Mouse (Mus musculus) kidney, embryonic 16.5 days (tissue): Measurements from ENCODE around the gene Tmem150b. TPM values are rescaled to one million over a fixed set of nuclear protein-coding genes. Genes with fewer than 3 reads are reported as not detected.

Source experiments
- ATAC-seq: fragments of 200-750 bp; cut with Nextera tagmentation; 2 replicates; pipeline ENCODE4 v1.8.0; 2017; ENCODE audit warnings: moderate TSS enrichment; ENCODE audit not compliant: low FRiP score, low TSS enrichment
- H3K27ac ChIP-seq: fragments of 300-500 bp; sonication (generic); 2 replicates; pipeline ENCODE4 v1.5.1; 2014; ENCODE audit warnings: low read length
- H3K27me3 ChIP-seq: fragments of 300-500 bp; sonication (generic); 2 replicates; pipeline ENCODE4 v1.6.1; 2014; ENCODE audit warnings: low read length, control low read depth, mixed read lengths; ENCODE audit not compliant: insufficient read depth
- H3K36me3 ChIP-seq: fragments of 300-500 bp; sonication (generic); 2 replicates; pipeline ENCODE4 v1.6.1; 2014; ENCODE audit warnings: low read length, control low read depth, mixed read lengths; ENCODE audit not compliant: insufficient read depth
- H3K4me1 ChIP-seq: fragments of 300-500 bp; sonication (generic); 2 replicates; pipeline ENCODE4 v1.6.1; 2014; ENCODE audit warnings: low read length, control low read depth, mixed read lengths; ENCODE audit not compliant: insufficient read depth
- H3K4me2 ChIP-seq: fragments of 300-500 bp; sonication (generic); replicated peaks from 2 replicates; pipeline ENCODE4 v1.6.1; 2014; ENCODE audit warnings: low read depth, low read length
- H3K4me3 ChIP-seq: fragments of 300-500 bp; sonication (generic); 2 replicates; pipeline ENCODE4 v1.5.1; 2014; ENCODE audit warnings: mild to moderate bottlenecking, low read length
- H3K9ac ChIP-seq: fragments of 300-500 bp; sonication (generic); replicated peaks from 2 replicates; pipeline ENCODE4 v1.6.1; 2014; ENCODE audit warnings: low read length
- H3K9me3 ChIP-seq: fragments of 300-500 bp; sonication (generic); 2 replicates; pipeline ENCODE4 v1.6.1; 2016; ENCODE audit warnings: low read length, control low read depth
- WGBS: fragments of 180-500 bp; shearing (Covaris S2); extraction: QIAGEN DNeasy Blood & Tissue Kit; methylation state at CpG from one replicate; pipeline ENCODE4 v1.1.7; 2014; 5-methylcytosine and 5-hydroxymethylcytosine counted together
- polyA plus RNA-seq: library from polyadenylated mRNA; unstranded; fragments of >200 nt; fragmentation: Nextera tagmentation; extraction: Ambion mirVana; gene quantifications from 2 replicates; pipeline ENCODE4 v1.2.1, GENCODE M21; 2015

The Tmem150b gene
- polyA plus RNA-seq, 1 experiment from 2014 or later, result 0.07 TPM

DNA sequence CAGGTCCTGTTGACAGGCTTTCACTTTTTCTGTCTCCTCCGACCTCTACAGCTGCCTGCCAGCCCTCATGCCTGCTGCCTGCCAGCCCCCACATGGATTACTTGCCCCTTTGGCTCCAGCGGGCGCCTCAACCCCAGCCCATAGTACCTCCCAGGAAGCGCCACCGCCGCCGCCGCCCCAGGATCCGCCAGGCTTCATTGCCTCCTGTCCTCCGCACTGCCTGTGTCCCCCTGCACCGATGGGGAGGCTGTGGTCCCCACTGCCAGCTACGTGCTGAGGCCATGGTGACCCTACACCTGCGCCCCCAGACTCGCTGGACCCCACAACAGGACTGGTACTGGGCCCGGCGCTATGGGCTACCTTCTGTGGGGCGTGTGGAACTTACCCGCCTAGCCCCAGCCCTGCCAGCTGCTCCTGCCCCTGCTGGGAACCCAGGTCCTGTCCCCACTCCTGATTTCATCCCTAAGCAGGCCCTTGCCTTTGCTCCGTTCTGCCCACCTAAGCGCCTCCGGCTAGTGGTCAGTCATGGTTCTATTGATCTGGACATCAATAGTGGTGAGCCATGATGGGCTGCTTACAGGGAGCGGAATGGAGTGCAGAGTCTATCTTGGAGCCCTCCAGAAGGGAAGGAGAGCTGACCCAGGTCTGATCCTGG, 21.4 kb upstream of the Tmem150b start:
- no peak overlapping the region for H3K27ac ChIP-seq
- ATAC-seq, result no peak
- H3K4me2 ChIP-seq, result no peak overlapping the region
- no peak overlapping the region for H3K9ac ChIP-seq
- WGBS, result 87% methylated on average over 22 of the region's 22 CpGs
- peaks cover 23% of the 10 kb centered on the region for H3K36me3 ChIP-seq
- H3K4me1 ChIP-seq, result peaks cover 16% of the 10 kb centered on the region
- no peak overlapping the region for H3K4me3 ChIP-seq
- no peaks in the 10 kb centered on the region for H3K9me3 ChIP-seq
- no peaks in the 10 kb centered on the region for H3K27me3 ChIP-seq

DNA sequence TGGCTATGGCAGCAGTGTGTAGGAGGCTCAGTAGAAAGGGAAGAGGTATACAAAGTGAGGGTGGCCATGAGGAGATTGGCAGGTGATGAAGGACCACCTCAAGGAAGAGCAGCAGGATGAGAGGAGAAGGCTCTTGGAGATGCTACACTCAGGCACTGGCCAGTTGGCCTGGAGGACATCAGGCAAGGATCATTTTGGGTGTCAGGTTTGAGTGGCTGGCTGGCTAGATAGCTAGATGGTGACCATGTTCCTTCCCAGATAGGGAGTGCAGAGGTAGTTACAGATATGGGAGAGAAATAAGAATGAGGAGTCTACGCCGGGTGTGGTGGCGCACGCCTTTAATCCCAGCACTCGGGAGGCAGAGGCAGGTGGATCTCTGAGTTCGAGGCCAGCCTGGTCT, 19.8 kb upstream of the Tmem150b start:
- Histone ChIP-seq H3K9ac (no peak overlapping the region), H3K4me3 (no peak overlapping the region), H3K27me3 (no peaks in the 10 kb centered on the region), H3K4me1 (peaks cover 22% of the 10 kb centered on the region), H3K27ac (no peak overlapping the region), H3K36me3 (peaks cover 23% of the 10 kb centered on the region), H3K9me3 (no peaks in the 10 kb centered on the region), H3K4me2 (no peak overlapping the region)
- WGBS, result 96% methylated on average over 5 of the region's 6 CpGs
- no peak for ATAC-seq

DNA sequence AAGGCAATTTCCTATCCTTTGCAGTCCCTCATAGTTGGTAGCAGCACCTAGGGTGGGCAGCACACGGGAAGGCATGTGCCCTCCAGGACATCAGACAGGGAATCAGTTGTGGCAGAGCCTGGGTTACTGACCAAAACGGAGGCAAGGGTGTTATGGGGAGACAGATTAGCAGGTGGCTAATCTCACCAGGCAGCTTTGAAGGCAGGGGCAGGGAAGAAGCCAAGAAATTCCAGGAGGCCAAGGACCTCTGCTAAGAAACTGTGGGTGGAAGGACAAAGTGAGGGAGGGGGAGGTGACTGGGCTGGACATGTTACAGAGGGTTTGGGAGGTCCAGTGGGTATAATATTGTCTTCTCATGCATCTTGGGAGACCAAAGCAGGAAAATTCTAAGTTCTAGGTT, 18.3 kb upstream of the Tmem150b start:
- Histone ChIP-seq H3K9ac (no peak overlapping the region), H3K4me2 (no peak overlapping the region), H3K9me3 (no peaks in the 10 kb centered on the region), H3K4me1 (peaks cover 28% of the 10 kb centered on the region), H3K27me3 (no peaks in the 10 kb centered on the region), H3K27ac (no peak overlapping the region), H3K36me3 (peaks cover 18% of the 10 kb centered on the region), H3K4me3 (no peak overlapping the region)
- 52% methylated on average over 2 of the region's 2 CpGs for WGBS
- no peak for ATAC-seq

DNA sequence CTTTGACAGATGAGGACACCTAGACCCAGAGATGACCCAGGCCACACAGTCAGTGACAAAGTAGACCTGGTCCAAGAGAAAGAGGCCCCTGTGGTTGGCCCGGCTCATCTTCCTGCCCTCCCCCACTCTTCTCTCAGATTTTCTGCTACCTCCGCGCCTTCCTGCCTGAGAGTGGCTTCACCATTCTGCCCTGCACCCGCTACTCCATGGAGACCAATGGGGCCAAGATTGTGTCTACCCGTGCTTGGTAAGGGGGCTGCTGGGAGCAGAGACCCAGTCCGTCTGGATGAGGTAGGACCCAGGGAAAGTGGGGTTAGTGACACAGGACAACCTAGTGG, 17.4 kb upstream of the Tmem150b start:
- Histone ChIP-seq H3K36me3 (peaks cover 18% of the 10 kb centered on the region), H3K9me3 (no peaks in the 10 kb centered on the region), H3K9ac (no peak overlapping the region), H3K27me3 (no peaks in the 10 kb centered on the region), H3K4me2 (no peak overlapping the region), H3K27ac (no peak overlapping the region), H3K4me3 (no peak overlapping the region), H3K4me1 (peaks cover 28% of the 10 kb centered on the region)
- 86% methylated on average over 6 of the region's 6 CpGs for WGBS
- no peak for ATAC-seq

DNA sequence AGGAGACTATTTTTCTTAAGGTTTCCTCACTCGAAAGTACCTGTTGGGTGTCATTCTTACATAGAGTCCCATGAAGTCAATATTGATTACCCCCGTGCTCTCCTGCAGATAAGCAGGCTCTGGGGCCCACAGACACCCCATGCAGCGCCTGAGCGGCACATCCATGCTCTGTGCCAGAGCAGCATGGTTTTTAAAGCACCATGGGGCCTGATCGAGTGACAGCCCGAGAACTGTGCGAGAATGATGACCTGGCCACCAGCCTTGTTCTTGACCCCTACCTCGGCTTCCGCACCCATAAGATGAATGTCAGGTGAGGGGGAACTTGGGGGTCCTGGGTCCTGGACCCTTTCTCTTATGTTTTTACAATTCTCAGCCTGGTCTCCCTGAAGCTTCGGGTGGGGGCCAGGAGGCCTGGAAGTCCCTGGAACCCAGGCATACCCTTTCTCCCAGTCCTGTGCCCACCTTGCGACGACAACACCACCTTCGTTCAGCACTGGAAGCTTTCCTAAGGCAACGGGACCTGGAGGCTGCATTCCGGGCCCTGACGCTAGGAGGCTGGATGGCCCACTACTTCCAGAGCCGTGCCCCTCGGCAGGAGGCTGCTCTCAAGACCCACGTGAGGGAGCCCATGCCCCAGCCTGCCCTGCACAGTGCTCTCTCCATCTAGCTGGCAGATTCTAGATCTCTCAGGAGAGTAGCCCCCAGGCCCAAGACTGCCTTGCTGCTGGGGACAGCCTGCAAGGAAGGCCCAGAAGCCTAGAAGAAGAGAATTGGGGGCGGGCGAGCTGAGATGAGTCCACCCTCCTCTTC, 16.8 kb upstream of the Tmem150b start:
- Histone ChIP-seq H3K36me3 (peaks cover 17% of the 10 kb centered on the region), H3K9ac (peak overlapping the region; percentile 93), H3K27me3 (no peaks in the 10 kb centered on the region), H3K27ac (peak overlapping the region; percentile 95), H3K4me1 (peaks cover 28% of the 10 kb centered on the region), H3K9me3 (no peaks in the 10 kb centered on the region), H3K4me3 (peak overlapping the region; percentile 87), H3K4me2 (peak overlapping the region; percentile 89)
- WGBS, result 82% methylated on average over 21 of the region's 21 CpGs
- ATAC-seq, result no peak

DNA sequence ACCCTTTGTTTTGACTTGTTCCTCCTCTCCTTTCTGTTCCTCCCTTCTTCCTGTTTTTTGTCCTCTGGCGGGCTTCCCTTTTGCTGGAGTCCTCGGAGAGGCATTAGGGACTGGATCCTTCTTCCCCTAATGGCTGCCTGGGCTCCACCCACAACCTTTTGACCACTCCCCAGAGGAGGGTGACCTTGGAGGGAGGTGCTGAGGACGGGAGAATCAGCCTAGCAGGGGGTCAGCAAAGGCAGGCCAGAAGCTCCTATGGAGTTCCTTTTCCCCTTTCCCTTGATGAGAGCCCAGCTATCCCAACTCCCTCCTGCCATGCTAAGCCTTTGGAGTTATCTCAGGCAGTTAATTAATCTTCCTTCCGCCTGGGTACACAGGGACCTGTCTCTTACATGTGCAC, 16.1 kb upstream of the Tmem150b start:
- Histone ChIP-seq H3K4me3 (peak overlapping the region; percentile 87), H3K27me3 (no peaks in the 10 kb centered on the region), H3K36me3 (peaks cover 9% of the 10 kb centered on the region), H3K9ac (peak overlapping the region; percentile 93), H3K4me1 (peaks cover 28% of the 10 kb centered on the region), H3K27ac (peak overlapping the region; percentile 95), H3K4me2 (peak overlapping the region; percentile 89), H3K9me3 (no peaks in the 10 kb centered on the region)
- ATAC-seq, result no peak
- 6% methylated on average over 4 of the region's 4 CpGs for WGBS

DNA sequence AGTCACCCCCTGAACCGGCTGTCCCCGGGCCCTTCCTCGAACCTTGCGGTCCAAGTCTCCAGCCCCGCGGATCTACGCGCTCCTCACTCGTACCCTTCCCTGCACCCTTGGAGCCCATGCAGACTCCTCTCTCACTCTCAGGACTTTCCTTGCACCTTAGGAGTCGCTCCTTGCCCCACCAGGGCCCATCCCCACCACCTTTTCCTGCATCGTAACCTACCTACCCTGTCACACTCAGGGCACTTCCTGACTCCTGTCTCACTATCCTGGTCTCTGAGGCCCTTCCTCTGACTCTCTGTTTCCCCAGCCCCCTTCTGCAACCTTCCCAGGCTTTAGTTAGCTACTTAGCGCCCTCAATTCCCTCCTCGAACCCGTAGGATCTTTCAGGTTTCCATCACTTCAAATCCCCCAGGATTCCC, 15.3 kb upstream of the Tmem150b start:
- Histone ChIP-seq H3K9ac (peak overlapping the region; percentile 93), H3K4me1 (peaks cover 28% of the 10 kb centered on the region), H3K27me3 (no peaks in the 10 kb centered on the region), H3K36me3 (peaks cover 5% of the 10 kb centered on the region), H3K4me3 (peak overlapping the region; percentile 87), H3K27ac (peak overlapping the region; percentile 95), H3K4me2 (peak overlapping the region; percentile 89), H3K9me3 (no peaks in the 10 kb centered on the region)
- peak; percentile 39 for ATAC-seq
- WGBS, result under 1% methylated on average over 12 of the region's 14 CpGs

DNA sequence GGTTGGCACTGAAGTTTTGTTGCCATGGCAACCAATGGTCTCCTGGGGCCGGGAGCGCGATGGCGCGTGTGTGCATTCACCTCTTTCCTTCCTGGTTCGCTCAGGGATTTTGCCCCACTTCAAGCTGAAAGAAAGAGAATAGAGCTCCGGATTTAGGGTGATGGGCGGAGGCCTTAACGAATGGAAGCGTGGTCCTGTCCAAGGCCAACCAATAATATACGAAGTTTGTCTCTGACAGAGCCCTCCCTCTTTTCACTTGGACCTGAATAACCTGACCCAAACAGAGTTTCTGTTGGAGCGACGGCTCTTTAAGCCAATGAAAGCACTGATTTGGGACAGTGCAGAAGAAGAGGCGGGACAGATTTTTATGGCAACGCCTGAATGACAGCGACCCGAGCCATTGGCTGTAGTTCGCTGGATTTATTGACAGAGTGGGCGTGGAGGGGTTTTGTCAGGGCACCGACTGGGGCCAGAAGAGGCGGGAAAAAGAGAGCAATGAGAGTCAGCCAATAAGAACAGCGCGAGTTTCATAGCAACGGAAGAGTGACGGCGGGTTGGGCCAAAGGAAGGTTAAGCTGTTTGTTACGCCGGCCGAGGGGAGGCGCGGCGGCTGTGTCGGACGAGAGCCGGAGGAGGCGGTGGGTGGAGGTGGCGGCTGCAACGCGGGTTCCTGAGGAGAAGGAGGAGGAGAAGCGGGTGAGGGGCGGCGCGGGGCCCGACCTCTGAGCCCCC, 14.7 kb upstream of the Tmem150b start, which contains the start of gene Kmt5c:
Kmt5c (plus strand) TSS at position 572 of the 732 bp plus-strand sequence.
- Histone ChIP-seq H3K36me3 (peaks cover 5% of the 10 kb centered on the region), H3K4me3 (peak within 1 kb of the TSS; percentile 87), H3K9me3 (no peaks in the 10 kb centered on the region), H3K27me3 (no peaks in the 10 kb centered on the region), H3K27ac (peak within 1 kb of the TSS; percentile 95), H3K9ac (peak within 1 kb of the TSS; percentile 93), H3K4me2 (peak within 1 kb of the TSS; percentile 89), H3K4me1 (peaks cover 28% of the 10 kb centered on the region)
- under 1% methylated on average over 33 of the region's 44 CpGs for WGBS
- peak; percentile 98 for ATAC-seq

DNA sequence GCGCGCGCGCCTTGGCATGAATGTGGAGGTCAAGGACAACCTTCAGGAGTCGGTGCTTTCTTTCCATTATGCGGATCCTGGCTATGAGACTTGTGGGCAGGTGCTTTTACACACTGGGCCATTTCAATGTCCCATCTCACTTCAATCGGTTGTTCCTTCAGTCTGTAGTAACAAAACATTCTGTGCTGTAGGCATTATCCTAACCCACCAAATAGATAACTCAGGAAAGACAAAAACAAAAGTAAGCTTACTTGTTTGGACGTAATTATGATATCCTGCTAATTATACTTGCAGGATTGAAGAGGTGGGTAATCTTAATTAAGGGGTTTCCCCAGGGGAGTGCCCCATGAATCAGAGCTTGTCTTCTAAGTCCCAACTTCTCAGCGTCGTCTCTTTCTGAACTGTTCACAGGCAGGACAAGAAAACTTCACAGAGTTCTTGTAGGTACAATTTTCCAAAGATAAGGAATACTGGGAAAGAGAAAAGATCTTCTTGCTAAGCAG, 14.0 kb upstream of the Tmem150b start:
- no peak for ATAC-seq
- Histone ChIP-seq H3K4me3 (peak overlapping the region; percentile 87), H3K27me3 (no peaks in the 10 kb centered on the region), H3K9me3 (no peaks in the 10 kb centered on the region), H3K4me2 (peak overlapping the region; percentile 55), H3K4me1 (peaks cover 28% of the 10 kb centered on the region), H3K27ac (peak overlapping the region; percentile 59), H3K36me3 (peaks cover 2% of the 10 kb centered on the region), H3K9ac (peak overlapping the region; percentile 50)
- WGBS, result 45% methylated on average over 10 of the region's 10 CpGs
